ENCODE assay signal across 8 mouse cellular contexts in genomic region chr6:49208297-49208930, GRCm38 (mm10). TPM values are rescaled to one million over a fixed set of nuclear protein-coding genes. Genes with fewer than 3 reads are reported as not detected.
DNase-seq lines count a peak whose midpoint lies in the region; ATAC-seq lines count a peak whose summit lies in the region.

No protein-coding gene starts in this region.

- 81% methylated on average over 8 of the region's 8 CpGs for WGBS in forebrain, embryonic 13.5 days
- WGBS in forebrain, embryonic 12.5 days: 85% methylated on average over 8 of the region's 8 CpGs
- 63% methylated on average over 8 of the region's 8 CpGs for WGBS in limb, embryonic 15.5 days

- peak overlapping the region; percentile 6; the same call in 1 of the 2 replicates for H3K4me2 ChIP-seq in forebrain, embryonic 13.5 days
- no peak overlapping the region for H3K4me2 ChIP-seq in forebrain, embryonic 12.5 days
- no peak overlapping the region for H3K4me2 ChIP-seq in limb, embryonic 15.5 days

- no peak overlapping the region for H3K27ac ChIP-seq in forebrain, embryonic 13.5 days
- no peak overlapping the region for H3K27ac ChIP-seq in forebrain, embryonic 12.5 days
- 0 out of 2 replicates have a peak overlapping the region, but pooled peaks have one; percentile 22 for H3K27ac ChIP-seq in limb, embryonic 15.5 days

- H3K36me3 ChIP-seq in forebrain, embryonic 13.5 days (ENCODE audit: poor library complexity, severe bottlenecking): peaks cover 45% of the 10 kb centered on the region
- H3K36me3 ChIP-seq in forebrain, embryonic 12.5 days (replicated peaks): peaks cover 47% of the 10 kb centered on the region
- peaks cover 28% of the 10 kb centered on the region for H3K36me3 ChIP-seq in limb, embryonic 15.5 days

- H3K9me3 ChIP-seq in forebrain, embryonic 13.5 days (replicated peaks): no peaks in the 10 kb centered on the region
- H3K9me3 ChIP-seq in forebrain, embryonic 12.5 days: no peaks in the 10 kb centered on the region
- no peaks in the 10 kb centered on the region for H3K9me3 ChIP-seq in limb, embryonic 15.5 days

- H3K27me3 ChIP-seq in forebrain, embryonic 13.5 days: no peaks in the 10 kb centered on the region
- no peaks in the 10 kb centered on the region for H3K27me3 ChIP-seq in forebrain, embryonic 12.5 days
- H3K27me3 ChIP-seq in limb, embryonic 15.5 days: no peaks in the 10 kb centered on the region

- H3K4me3 ChIP-seq in forebrain, embryonic 13.5 days: no peak overlapping the region
- no peak overlapping the region for H3K4me3 ChIP-seq in forebrain, embryonic 12.5 days (replicated peaks)
- no peak overlapping the region for H3K4me3 ChIP-seq in limb, embryonic 15.5 days

- H3K4me1 ChIP-seq in forebrain, embryonic 13.5 days: peaks cover 55% of the 10 kb centered on the region
- peaks cover 44% of the 10 kb centered on the region for H3K4me1 ChIP-seq in forebrain, embryonic 12.5 days
- peaks cover 43% of the 10 kb centered on the region for H3K4me1 ChIP-seq in limb, embryonic 15.5 days

- no peak for ATAC-seq in forebrain, embryonic 13.5 days
- no peak for ATAC-seq in forebrain, embryonic 12.5 days (ENCODE audit: low FRiP score)
- ATAC-seq in limb, embryonic 15.5 days (ENCODE audit: insufficient number of reproducible peaks, low FRiP score, low TSS enrichment, low read depth): no peak

- peak; percentile 10 to 21 for DNase-seq in spleen, postnatal 36 days (ENCODE audit: low spot score in 2 of 2)
- DNase-seq in spleen, adult 18-20 months: no peak
- peak; percentile 34 to 59 for DNase-seq in thymus, postnatal 36 days
- no peak for DNase-seq in spleen, postnatal 14 days (ENCODE audit: low spot score in 2 of 2)
- no peak for DNase-seq in adrenal gland, adult 18-20 months (ENCODE audit: low spot score in 2 of 2)

- H3K9ac ChIP-seq in forebrain, embryonic 13.5 days: no peak overlapping the region
- H3K9ac ChIP-seq in forebrain, embryonic 12.5 days: no peak overlapping the region
- H3K9ac ChIP-seq in limb, embryonic 15.5 days: no peak overlapping the region

RNA-seq across cellular contexts. Expression of gene Igf2bp3, which starts 6.3 kb away (rescaled TPM):
- 55.2 and 56.9 TPM in 2 replicates for polyA plus RNA-seq in forebrain, embryonic 13.5 days (2015; fragmentation: Nextera tagmentation; extraction: Ambion mirVana)
- polyA plus RNA-seq in forebrain, embryonic 12.5 days (2016; fragmentation: Nextera tagmentation; extraction: Ambion mirVana): 98.9 and 107 TPM in 2 replicates
- polyA plus RNA-seq in limb, embryonic 15.5 days (2015; fragmentation: Nextera tagmentation; extraction: Ambion mirVana): 45.9 and 46.1 TPM in 2 replicates
- under 1 TPM in 1 of 2 experiments, not detected in 1; 0.10 TPM for total RNA-seq in adrenal gland, adult 18-20 months (2021)

RNA-seq across cellular contexts. Expression of gene Tra2a, which starts 55.4 kb away (rescaled TPM):
- 164 and 177 TPM in 2 replicates for polyA plus RNA-seq in forebrain, embryonic 13.5 days (2015; fragmentation: Nextera tagmentation; extraction: Ambion mirVana)
- polyA plus RNA-seq in forebrain, embryonic 12.5 days (2016; fragmentation: Nextera tagmentation; extraction: Ambion mirVana): 164 and 168 TPM in 2 replicates
- 81.9 and 98.3 TPM in 2 replicates for polyA plus RNA-seq in limb, embryonic 15.5 days (2015; fragmentation: Nextera tagmentation; extraction: Ambion mirVana)
- total RNA-seq in adrenal gland, adult 18-20 months (2021): 100 to 1,000 TPM; 102 to 111 TPM

Comparison
In these comparisons a context has a peak if more than half of its experiments do, and no peak if none do; other contexts are left out.
1. DNase-seq: peak in spleen, postnatal 36 days (2 of 2) and thymus, postnatal 36 days (2 of 2); none in spleen, adult 18-20 months (0 of 2), spleen, postnatal 14 days (0 of 2) and adrenal gland, adult 18-20 months (0 of 2).